Mouse (Mus musculus) frontal cortex, postnatal 36 days (tissue): ENCODE results near the gene Fam241b.
"Not testable (repeated sequence)": the region's sequence is repeated elsewhere in the genome, so short reads cannot be mapped to it uniquely, and the experiment has no call there.

ENCODE experiments used
- DNase-seq, 2 experiments: peaks; one replicate each; pipeline ENCODE4 v3.0.0; 2022; ENCODE audit warnings: low spot score in 2 of 2

The Fam241b gene

GRCm38 (mm10) chr10:62128316-62128951 lies 15.3 kb downstream of the Fam241b start:
- DNase-seq: peak; percentile 58 to 67

- DNase-seq: no peak
Measured at GRCm38 (mm10) chr10:62127711-62128231, 15.9 kb downstream of the Fam241b start.

- no peak for DNase-seq
Measured at GRCm38 (mm10) chr10:62127137-62127536, 16.6 kb downstream of the Fam241b start.

- DNase-seq: no peak
Measured at GRCm38 (mm10) chr10:62113865-62114647, 29.7 kb downstream of the Fam241b start.

- DNase-seq: no peak
Measured at GRCm38 (mm10) chr10:62111207-62111576, 32.5 kb downstream of the Fam241b start.

- peak; percentile 88 to 91 for DNase-seq
Measured at GRCm38 (mm10) chr10:62110504-62111206, 33.1 kb downstream of the Fam241b start.

GRCm38 (mm10) chr10:62107048-62107447 lies 36.7 kb downstream of the Fam241b start:
- no peak for DNase-seq

GRCm38 (mm10) chr10:62104835-62105576 lies 38.7 kb downstream of the Fam241b start:
- DNase-seq: peak; percentile 77 to 78

GRCm38 (mm10) chr10:62101504-62102439 lies 41.9 kb downstream of the Fam241b start:
- peak; percentile 74 to 85 for DNase-seq

GRCm38 (mm10) chr10:62099749-62100403 lies 43.8 kb downstream of the Fam241b start:
- no peak for DNase-seq

GRCm38 (mm10) chr10:62094401-62094800 lies 49.3 kb downstream of the Fam241b start:
- no peak for DNase-seq

GRCm38 (mm10) chr10:62093903-62094302 lies 49.8 kb downstream of the Fam241b start:
- DNase-seq: no peak

GRCm38 (mm10) chr10:62089486-62089885 lies 54.2 kb downstream of the Fam241b start:
- DNase-seq: no peak

GRCm38 (mm10) chr10:62089071-62089470 lies 54.6 kb downstream of the Fam241b start:
- DNase-seq: peak in 1 of 2 experiments; percentile 24

GRCm38 (mm10) chr10:62088411-62088810 lies 55.3 kb downstream of the Fam241b start:
- DNase-seq: no peak

- no peak for DNase-seq
Measured at GRCm38 (mm10) chr10:62086826-62087225, 56.9 kb downstream of the Fam241b start.

GRCm38 (mm10) chr10:62086044-62086443 lies 57.7 kb downstream of the Fam241b start:
- no peak for DNase-seq

GRCm38 (mm10) chr10:62076248-62077134 lies 67.2 kb downstream of the Fam241b start:
- DNase-seq: no peak

GRCm38 (mm10) chr10:62071346-62071745 lies 72.4 kb downstream of the Fam241b start:
- DNase-seq: not testable (repeated sequence)
